Mouse (Mus musculus) MEL (cell line): Measurements from ENCODE around the gene Ncapd3.

Source experiments
- CTCF ChIP-seq, 3 experiments: IDR thresholded peaks in 2 of 3; conservative IDR thresholded peaks in 1 of 3; 2 replicates each; pipeline ENCODE4 v1.5.1; 2011 to 2012; ENCODE audit warnings: low read length in 3 of 3, low read depth in 2 of 3, mild to moderate bottlenecking in 2 of 3, improper control_type of control experiment in 1 of 3, inconsistent platforms in 1 of 3, mixed read lengths in 1 of 3, moderate library complexity in 1 of 3; ENCODE audit not compliant: control insufficient read depth in 1 of 3, insufficient read depth in 1 of 3, poor library complexity in 1 of 3, severe bottlenecking in 1 of 3
- GATA1 ChIP-seq: IDR thresholded peaks from 2 replicates; pipeline ENCODE4 v1.6.1; 2011; ENCODE audit warnings: low read depth, low read length, improper control_type of control experiment
- NRF1 ChIP-seq: IDR thresholded peaks from 2 replicates; pipeline ENCODE4 v1.6.1; 2014; ENCODE audit warnings: low read depth, mild to moderate bottlenecking, inconsistent platforms, low read length, improper control_type of control experiment, moderate library complexity; ENCODE audit not compliant: poor library complexity, insufficient read depth, severe bottlenecking
- TAL1 ChIP-seq: IDR thresholded peaks from 2 replicates; pipeline ENCODE4 v1.6.1; 2012; ENCODE audit warnings: mild to moderate bottlenecking, inconsistent platforms, low read length, moderate library complexity, mixed read lengths
- UBTF ChIP-seq: IDR thresholded peaks from 2 replicates; pipeline ENCODE4 v1.6.1; 2012; ENCODE audit warnings: low read depth, mild to moderate bottlenecking, inconsistent platforms, low read length, improper control_type of control experiment, moderate library complexity, borderline replicate concordance; ENCODE audit not compliant: insufficient read depth
- ZKSCAN1 ChIP-seq: IDR thresholded peaks from 2 replicates; pipeline ENCODE4 v1.6.1; 2012; ENCODE audit warnings: low read depth, mild to moderate bottlenecking, inconsistent platforms, low read length, improper control_type of control experiment, moderate library complexity

GRCm38 (mm10) chr9:27099474-27099873 lies 69.5 kb downstream of the Ncapd3 start:
- no peak for TF ChIP-seq UBTF
- no peak for TF ChIP-seq NRF1
- TF ChIP-seq TAL1 = no peak
- no peak for TF ChIP-seq CTCF (IDR thresholded peaks at IDR 0.05 in 2 of 3, conservative IDR thresholded peaks at IDR 0.05 in 1 of 3; ENCODE audit: control insufficient read depth in 1 of 3, insufficient read depth in 1 of 3, low read depth in 2 of 3, low read length in 3 of 3, poor library complexity in 1 of 3, severe bottlenecking in 1 of 3)
- no peak for TF ChIP-seq ZKSCAN1
- TF ChIP-seq GATA1 = no peak
